Mouse (Mus musculus): ENCODE measurements around the gene Hs3st2. TPM values are rescaled to one million over a fixed set of nuclear protein-coding genes. Genes with fewer than 3 reads are reported as not detected.

Gene Hs3st2
- total and polyA plus RNA-seq, 3 experiments: not detected

- no peak overlapping the region for H3K27ac ChIP-seq (ENCODE audit: control insufficient read depth, low read depth, low read length)
- H3K4me3 ChIP-seq (ENCODE audit: control insufficient read depth in 1 of 2, insufficient read depth in 1 of 2, low read depth in 2 of 2, low read length in 2 of 2): no peak overlapping the region
- H3K36me3 ChIP-seq (ENCODE audit: control insufficient read depth in 1 of 2, insufficient read depth in 2 of 2, low read length in 2 of 2): no peaks in the 10 kb centered on the region
- no peaks in the 10 kb centered on the region for H3K4me1 ChIP-seq (ENCODE audit: control insufficient read depth in 1 of 2, insufficient read depth in 2 of 2, low read length in 2 of 2)
- DNase-seq (ENCODE audit: low read depth, low spot score): no peak
- no peak overlapping the region for H3K9ac ChIP-seq (ENCODE audit: control insufficient read depth, low read depth, low read length, poor library complexity, severe bottlenecking)
- no peaks in the 10 kb centered on the region for H3K9me3 ChIP-seq (replicated peaks; ENCODE audit: insufficient read depth, low read length)
- no peaks in the 10 kb centered on the region for H3K79me2 ChIP-seq (ENCODE audit: control insufficient read depth, insufficient read depth, low read length, poor library complexity)
- TF ChIP-seq POLR2AphosphoS5 (IDR thresholded peaks at IDR 0.05; ENCODE audit: borderline replicate concordance, low read depth, low read length) (no peak), POLR2A (IDR thresholded peaks at IDR 0.05; ENCODE audit: control insufficient read depth in 1 of 2, insufficient read depth in 1 of 2, low read depth in 1 of 2, low read length in 2 of 2, poor library complexity in 1 of 2) (no peak), MEF2A (IDR thresholded peaks at IDR 0.05; ENCODE audit: extremely low read depth, insufficient replicate concordance, low read depth, low read length, poor library complexity, severe bottlenecking) (no peak), MYB (IDR thresholded peaks at IDR 0.05; ENCODE audit: low read depth, low read length) (no peak), MAZ (IDR thresholded peaks at IDR 0.05; ENCODE audit: low read depth, low read length) (no peak), HCFC1 (IDR thresholded peaks at IDR 0.05; ENCODE audit: low read depth, low read length) (no peak), EP300 (IDR thresholded peaks at IDR 0.05; ENCODE audit: low read depth in 1 of 2, low read length in 2 of 2) (no peak), CHD2 (IDR thresholded peaks at IDR 0.05; ENCODE audit: low read length) (no peak), ELF1 (IDR thresholded peaks at IDR 0.05; ENCODE audit: low read depth, low read length) (no peak), BHLHE40 (IDR thresholded peaks at IDR 0.05; ENCODE audit: borderline replicate concordance, low read depth, low read length) (no peak), MYC (IDR thresholded peaks at IDR 0.05; ENCODE audit: low read depth, low read length) (no peak), TAL1 (IDR thresholded peaks at IDR 0.05; ENCODE audit: low read length) (no peak), KAT2A (conservative IDR thresholded peaks at IDR 0.05; ENCODE audit: low read depth, low read length) (no peak), USF2 (IDR thresholded peaks at IDR 0.05; ENCODE audit: borderline replicate concordance in 1 of 2, insufficient read depth in 1 of 2, low read depth in 1 of 2, low read length in 2 of 2) (no peak), CTCF (IDR thresholded peaks at IDR 0.05 in 2 of 3, conservative IDR thresholded peaks at IDR 0.05 in 1 of 3; ENCODE audit: control insufficient read depth in 1 of 3, insufficient read depth in 1 of 3, low read depth in 2 of 3, low read length in 3 of 3, poor library complexity in 1 of 3, severe bottlenecking in 1 of 3) (no peak), CHD1 (IDR thresholded peaks at IDR 0.05; ENCODE audit: low read depth, low read length) (no peak)
- no peaks in the 10 kb centered on the region for H3K27me3 ChIP-seq (ENCODE audit: control insufficient read depth in 1 of 2, insufficient read depth in 2 of 2, low read length in 2 of 2)
Observed at GRCm38 (mm10) chr7:121394875-121395274, 3.2 kb downstream of the Hs3st2 start.

- H3K9ac ChIP-seq (ENCODE audit: control insufficient read depth, low read depth, low read length, poor library complexity, severe bottlenecking): no peak overlapping the region
- no peaks in the 10 kb centered on the region for H3K27me3 ChIP-seq (ENCODE audit: control insufficient read depth in 1 of 2, insufficient read depth in 2 of 2, low read length in 2 of 2)
- no peaks in the 10 kb centered on the region for H3K79me2 ChIP-seq (ENCODE audit: control insufficient read depth, insufficient read depth, low read length, poor library complexity)
- no peak overlapping the region for H3K4me3 ChIP-seq (ENCODE audit: control insufficient read depth in 1 of 2, insufficient read depth in 1 of 2, low read depth in 2 of 2, low read length in 2 of 2)
- H3K9me3 ChIP-seq (replicated peaks; ENCODE audit: insufficient read depth, low read length): no peaks in the 10 kb centered on the region
- no peak for DNase-seq (ENCODE audit: low read depth, low spot score)
- no peak overlapping the region for H3K27ac ChIP-seq (ENCODE audit: control insufficient read depth, low read depth, low read length)
- no peaks in the 10 kb centered on the region for H3K36me3 ChIP-seq (ENCODE audit: control insufficient read depth in 1 of 2, insufficient read depth in 2 of 2, low read length in 2 of 2)
- H3K4me1 ChIP-seq (ENCODE audit: control insufficient read depth in 1 of 2, insufficient read depth in 2 of 2, low read length in 2 of 2): no peaks in the 10 kb centered on the region
- TF ChIP-seq TAL1 (IDR thresholded peaks at IDR 0.05; ENCODE audit: low read length): no peak
- no peak for TF ChIP-seq RAD21 (IDR thresholded peaks at IDR 0.05; ENCODE audit: low read depth, low read length)
- no peak for TF ChIP-seq CHD2 (IDR thresholded peaks at IDR 0.05; ENCODE audit: low read length)
- TF ChIP-seq POLR2AphosphoS2 (IDR thresholded peaks at IDR 0.05; ENCODE audit: low read length): no peak
- no peak for TF ChIP-seq POLR2AphosphoS5 (IDR thresholded peaks at IDR 0.05; ENCODE audit: borderline replicate concordance, low read depth, low read length)
Observed at GRCm38 (mm10) chr7:121410716-121411506, 19.3 kb downstream of the Hs3st2 start.
